Mouse (Mus musculus) left cerebral cortex, adult 2 months (tissue): ENCODE measurements at regions not wholly inside any gene's neighbourhood (a gene's known extent, or its start where the extent isn't known, plus 50 kb on each side); places are given as distances from the start of the nearest gene placed in this dataset.

Source experiments
- DNase-seq, 2 experiments: peaks; one replicate each; pipeline ENCODE4 v3.0.0; 2021 to 2022; ENCODE audit warnings: low spot score in 2 of 2, mixed read lengths in 1 of 2; ENCODE audit errors: extremely low spot score in 1 of 2
- H3K27ac ChIP-seq: fragments of 200-600 bp; 2 replicates; pipeline ENCODE4 v1.8.1; 2022
- H3K4me3 ChIP-seq: fragments of 200-600 bp; 2 replicates; pipeline ENCODE4 v1.8.1; 2022
- CTCF ChIP-seq: fragments of 200-600 bp; IDR thresholded peaks from 2 replicates; pipeline ENCODE4 v1.8.1; 2022; ENCODE audit warnings: antibody characterized with exemption, mild to moderate bottlenecking, moderate library complexity
- intact Hi-C: fragments of 180-260 bp; cut with DNase I; formaldehyde crosslinking; loops from one replicate; pipeline ENCODE4 v1.15.1; 2025

DNA sequence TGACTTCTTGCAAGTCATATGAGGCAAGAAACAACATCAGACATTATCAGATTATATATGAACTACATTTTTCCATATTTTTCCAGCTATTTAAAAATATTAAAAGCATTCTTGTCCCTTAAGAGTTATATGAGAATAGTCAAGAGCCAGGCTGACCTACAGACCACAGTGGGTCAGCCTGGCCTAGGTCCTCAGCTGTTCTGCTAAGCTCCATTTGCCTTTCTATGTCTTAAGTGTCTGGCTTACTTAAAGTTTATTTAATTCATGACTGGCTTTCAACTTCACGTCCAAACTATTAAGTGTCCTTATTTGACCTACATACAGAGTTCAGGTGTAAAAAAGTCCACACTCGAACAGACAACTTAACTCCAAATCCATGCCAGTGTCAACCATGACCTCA, 58.1 kb upstream of the Slc22a22 start:
- DNase-seq = no peak
- TF ChIP-seq CTCF = no peak
- no peak overlapping the region for H3K27ac ChIP-seq
- no peak overlapping the region for H3K4me3 ChIP-seq
- intact Hi-C loops = no loop called here
